Mouse (Mus musculus): ENCODE data around the gene Mrps23.

DNA sequence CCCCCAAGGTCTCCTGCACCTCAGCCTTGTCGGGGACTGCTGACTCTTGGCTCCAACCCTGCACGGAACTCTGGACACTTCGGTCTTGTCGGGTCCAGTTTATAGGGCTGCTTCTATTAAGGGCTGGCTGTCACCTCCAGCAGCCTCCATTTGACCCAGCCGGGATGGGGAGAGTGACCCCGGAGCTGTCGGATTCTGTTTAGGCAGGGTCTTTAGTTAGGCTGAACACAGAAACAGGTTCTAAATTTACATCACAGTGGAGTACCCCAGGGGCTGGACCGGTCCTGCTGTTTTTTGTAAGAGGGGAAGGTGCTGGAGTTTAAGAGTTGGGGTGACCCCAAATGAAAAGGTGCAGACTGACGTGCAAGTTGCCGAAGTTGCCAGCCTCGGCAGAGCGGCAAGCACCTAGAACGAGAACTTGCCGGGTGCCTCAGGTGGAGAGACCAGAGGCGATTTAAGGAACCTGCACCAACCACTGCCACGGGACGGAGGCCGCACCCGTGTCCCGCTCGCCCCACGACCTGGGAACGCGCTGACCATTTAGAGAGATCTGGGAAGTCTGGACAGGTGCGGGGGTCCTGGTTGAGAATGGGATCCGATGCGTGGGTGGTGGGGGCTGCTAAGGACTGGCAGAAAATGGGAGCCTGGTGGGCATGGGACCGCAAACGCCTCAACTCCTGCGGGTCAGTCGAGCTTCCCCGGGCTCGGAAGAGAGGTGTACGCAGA, 10.9 kb upstream of the Mrps23 start:
- TF ChIP-seq CTCF (IDR thresholded peaks at IDR 0.05; ENCODE audit: control insufficient read depth, insufficient read depth, low read length) (no peak), POLR2A (IDR thresholded peaks at IDR 0.05; ENCODE audit: borderline replicate concordance, control insufficient read depth, low read depth, low read length) (no peak)

Data from bone marrow, adult 2 months (tissue).